Mouse (Mus musculus) erythroid progenitor cell, adult 5-6 weeks (primary cell): ENCODE results near the gene 4933412E24Rik. TPM values are rescaled to one million over a fixed set of nuclear protein-coding genes. Genes with fewer than 3 reads are reported as not detected.

ENCODE experiments used
- ATAC-seq: replicated peaks from 2 replicates; pipeline ENCODE4 v1.8.0; 2016; ENCODE audit warnings: moderate number of reproducible peaks, mild to moderate bottlenecking, moderate TSS enrichment, inconsistent platforms; ENCODE audit not compliant: poor library complexity, low FRiP score, severe bottlenecking
- total RNA-seq, 2 experiments: library from RNA; stranded (forward) in 1 of 2; stranded (reverse) in 1 of 2; fragments of 150-400 nt in 1 of 2; fragments of 186-747, 209-891 nt in 1 of 2; gene quantifications; 2 replicates each; pipeline versions ENCODE4 v1.2.3 to v1.2.4; 2015 to 2017; ENCODE audit warnings: low replicate concordance in 2 of 2

Gene 4933412E24Rik
- total RNA-seq (2015; ENCODE audit: low replicate concordance): not detected in 2 replicates
- total RNA-seq (2017; ENCODE audit: low replicate concordance): not detected in 2 replicates

GRCm38 (mm10) chr15:60016513-60016912 is at the start of gene 4933412E24Rik:
4933412E24Rik (minus strand) TSS chr15:60016613.
- ATAC-seq: no peak

DNA sequence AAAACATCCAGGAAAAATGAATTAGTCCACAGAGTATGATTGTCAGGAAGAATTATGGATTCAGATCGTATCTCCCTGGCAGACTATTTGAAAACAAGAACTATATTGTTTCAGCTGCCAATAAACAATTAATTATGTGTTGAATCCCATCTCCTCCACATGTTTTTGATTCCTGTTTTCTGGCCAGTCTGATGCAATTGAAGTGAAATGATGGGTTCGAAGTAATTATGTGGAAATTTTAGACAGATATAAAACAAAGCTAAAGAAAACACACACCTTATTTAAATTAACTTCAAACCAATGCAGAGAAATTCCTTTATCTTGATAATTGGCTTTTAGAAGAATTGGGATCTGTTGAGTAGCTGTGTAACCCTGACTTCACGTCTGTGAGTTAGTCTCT is 14.3 kb upstream of the 4933412E24Rik start:
- ATAC-seq: no peak

DNA sequence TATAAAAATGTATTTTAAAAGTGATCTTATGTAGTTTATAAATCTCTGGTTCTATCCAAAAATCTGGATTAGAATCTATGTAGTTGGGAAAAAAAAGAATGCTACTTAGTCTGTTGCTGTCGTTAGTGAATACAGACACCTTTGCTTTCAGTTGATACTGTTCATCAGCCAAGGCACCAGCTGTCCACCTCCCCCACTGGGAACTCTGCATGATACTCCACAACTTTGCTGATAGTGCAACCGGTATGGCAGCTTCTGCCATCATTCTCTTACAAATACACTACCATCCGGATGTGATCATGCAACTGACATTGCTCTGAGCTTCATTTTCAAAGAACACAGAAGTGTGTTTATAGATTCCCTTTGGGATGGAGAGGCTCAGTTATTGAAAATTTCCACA is 4.8 kb upstream of the 4933412E24Rik start:
- no peak for ATAC-seq

- no peak for ATAC-seq
Observed at GRCm38 (mm10) chr15:60010199-60010598, 6.2 kb downstream of the 4933412E24Rik start.

GRCm38 (mm10) chr15:60009610-60010009 is 6.8 kb downstream of the 4933412E24Rik start:
- no peak for ATAC-seq

DNA sequence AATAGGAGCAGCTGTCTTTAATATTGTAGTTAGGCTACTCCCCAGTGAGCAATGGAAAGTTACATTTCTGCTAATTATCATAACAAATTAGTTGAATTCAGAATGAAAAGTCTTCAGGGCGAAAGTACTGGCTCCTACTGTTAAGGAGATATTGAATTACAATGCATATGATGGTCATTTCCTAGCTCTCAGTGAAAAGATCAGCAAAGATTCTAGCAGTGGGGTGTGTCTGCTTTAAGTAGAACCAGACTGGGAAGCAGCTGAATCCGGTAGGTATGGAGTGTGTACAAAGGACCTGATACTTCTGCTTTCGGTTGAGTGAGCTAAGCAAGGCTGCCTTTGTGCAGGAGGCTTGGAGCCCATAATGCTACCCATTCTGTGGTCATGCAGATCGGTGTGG is 32.6 kb downstream of the 4933412E24Rik start:
- no peak for ATAC-seq

GRCm38 (mm10) chr15:59975310-59975709 is 41.1 kb downstream of the 4933412E24Rik start:
- ATAC-seq: no peak

DNA sequence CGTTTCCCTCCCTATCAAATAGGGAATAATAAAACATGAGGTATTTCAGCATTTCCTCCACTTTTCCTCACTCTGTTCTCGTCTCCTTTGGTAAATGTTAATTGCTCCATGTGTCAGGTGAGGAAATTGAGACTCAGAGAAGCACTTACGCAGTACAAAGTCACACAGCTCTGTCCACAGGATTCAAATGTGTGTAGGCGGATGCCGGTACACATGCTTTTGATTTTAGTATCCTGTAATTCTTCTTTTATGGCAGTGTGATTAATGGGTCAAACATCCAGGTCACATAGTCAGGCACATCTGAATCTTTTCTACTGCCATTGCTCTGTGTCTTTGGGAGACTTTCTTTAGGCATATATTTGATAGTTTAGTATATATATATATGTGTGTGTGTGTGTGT is 41.8 kb downstream of the 4933412E24Rik start:
- ATAC-seq: no peak

DNA sequence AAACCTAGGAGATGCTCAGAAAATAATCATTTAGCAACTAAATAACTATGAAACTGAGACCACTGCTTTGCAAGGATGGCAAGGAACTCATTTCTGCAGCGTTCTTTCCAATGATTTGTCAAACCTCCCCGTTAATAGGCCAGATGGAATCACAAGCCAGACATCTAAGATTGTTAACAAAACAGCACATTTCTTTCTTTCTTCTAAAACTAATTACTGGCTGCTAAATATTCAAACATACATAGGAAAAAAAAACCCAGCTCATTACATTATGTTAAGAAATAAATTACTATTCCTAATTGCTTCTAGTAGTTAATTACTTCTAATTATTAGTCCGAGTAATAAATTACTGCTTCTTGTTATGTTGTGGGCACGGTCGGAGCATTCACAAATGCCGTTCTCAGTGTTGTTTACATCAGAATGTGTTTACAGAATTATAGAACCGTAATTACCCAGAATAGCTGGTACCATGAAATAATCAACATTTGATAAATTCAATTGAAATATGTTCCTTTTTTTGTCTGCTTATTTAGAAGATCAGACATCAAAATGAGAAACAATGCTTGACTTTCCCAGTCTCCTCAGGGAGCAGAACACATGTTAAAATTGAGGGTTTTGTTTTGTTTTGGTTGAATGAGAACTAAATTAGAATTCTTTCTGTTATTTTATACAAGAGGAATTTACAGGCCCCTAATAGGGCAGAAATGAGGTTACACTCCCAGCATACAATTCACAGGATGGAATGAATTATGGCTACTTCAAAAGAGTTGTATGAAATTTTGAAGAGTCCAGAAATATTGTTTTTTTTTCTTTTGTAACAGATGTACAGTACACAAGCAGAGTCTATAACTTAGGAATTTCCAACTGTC is 42.5 kb downstream of the 4933412E24Rik start:
- ATAC-seq: no peak
